Mouse (Mus musculus): ENCODE measurements around the gene Ubap2l.

The Ubap2l gene

DNA sequence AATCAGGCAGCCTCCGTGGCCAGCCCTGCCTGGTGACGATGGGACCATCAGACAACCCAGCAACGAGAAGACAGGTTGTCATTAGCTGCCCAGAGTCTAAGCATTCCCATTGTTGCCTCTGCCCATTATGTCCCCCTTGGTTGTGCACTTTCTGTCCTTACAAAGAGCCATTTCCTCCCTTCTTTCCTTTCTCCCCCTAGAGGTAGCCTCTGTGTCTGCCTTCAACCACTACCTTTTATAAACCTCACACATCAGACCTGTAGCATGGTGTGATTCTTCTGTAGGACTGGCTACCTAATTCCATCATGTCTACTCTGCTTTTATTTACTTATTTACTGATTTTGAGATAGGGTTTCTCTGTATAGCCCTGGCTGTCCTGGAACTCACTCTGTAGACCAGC is 65.2 kb downstream of the Ubap2l start:
- intact Hi-C loops (cut with DNase I), result no loop called here

DNA sequence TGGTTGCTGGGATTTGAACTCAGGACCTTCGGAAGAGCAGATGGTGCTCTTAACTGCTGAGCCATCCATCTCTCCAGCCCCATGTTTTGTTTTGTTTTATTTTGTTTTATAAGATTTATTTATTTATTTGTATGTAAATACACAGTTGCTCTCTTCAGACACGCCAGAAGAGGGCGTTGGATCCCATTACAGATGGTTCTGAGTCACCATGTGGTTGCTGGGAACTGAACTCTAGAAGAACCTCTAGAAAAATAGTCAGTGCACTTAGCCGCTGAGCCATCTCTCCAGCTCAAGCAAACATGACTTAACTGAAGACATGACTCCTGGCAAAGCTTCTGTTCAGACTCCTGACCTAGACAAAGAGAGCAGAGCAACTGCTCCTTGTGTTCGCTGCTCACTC is 70.0 kb downstream of the Ubap2l start:
- intact Hi-C loops (cut with DNase I), result no loop called here

DNA sequence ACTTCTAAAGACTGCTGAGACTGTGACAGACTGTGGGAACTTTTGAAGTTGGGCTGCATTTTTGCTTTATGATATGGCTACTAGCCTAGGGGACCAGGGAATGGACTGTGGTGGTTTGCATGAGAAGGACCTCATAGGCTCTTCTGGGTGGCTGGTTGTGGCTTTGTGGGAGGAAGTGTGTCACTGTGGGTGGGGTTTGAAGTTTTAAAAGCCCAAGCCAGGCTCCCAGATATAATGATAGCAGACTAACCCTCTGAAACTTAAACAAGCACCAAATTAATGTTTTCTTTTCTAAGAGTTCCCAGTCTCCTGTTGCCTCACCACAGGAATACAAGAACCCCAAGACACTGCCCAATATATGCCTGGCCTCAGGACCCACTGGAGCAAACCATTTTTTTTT is 75.6 kb downstream of the Ubap2l start:
- intact Hi-C loops (cut with DNase I), result no loop called here

DNA sequence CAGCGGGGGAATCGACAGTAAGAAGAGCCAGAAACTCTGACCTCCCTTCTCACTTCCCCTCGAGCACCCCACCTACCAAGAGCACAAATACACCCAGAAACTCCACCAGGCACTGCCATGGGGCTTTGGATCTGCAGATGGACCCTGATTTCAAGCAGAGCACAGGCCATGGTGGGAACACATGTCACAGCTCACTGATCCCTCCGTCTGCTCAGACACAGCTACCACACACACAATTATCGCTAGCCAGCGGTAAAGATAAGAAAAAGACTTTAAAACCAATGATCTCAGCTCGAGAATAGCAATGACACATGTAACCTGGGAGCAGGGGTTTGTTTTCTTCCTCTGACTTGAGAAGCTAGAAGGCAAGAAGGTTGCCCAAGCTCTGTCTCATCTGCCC is 83.9 kb downstream of the Ubap2l start:
- intact Hi-C loops (cut with DNase I), result no loop called here

DNA sequence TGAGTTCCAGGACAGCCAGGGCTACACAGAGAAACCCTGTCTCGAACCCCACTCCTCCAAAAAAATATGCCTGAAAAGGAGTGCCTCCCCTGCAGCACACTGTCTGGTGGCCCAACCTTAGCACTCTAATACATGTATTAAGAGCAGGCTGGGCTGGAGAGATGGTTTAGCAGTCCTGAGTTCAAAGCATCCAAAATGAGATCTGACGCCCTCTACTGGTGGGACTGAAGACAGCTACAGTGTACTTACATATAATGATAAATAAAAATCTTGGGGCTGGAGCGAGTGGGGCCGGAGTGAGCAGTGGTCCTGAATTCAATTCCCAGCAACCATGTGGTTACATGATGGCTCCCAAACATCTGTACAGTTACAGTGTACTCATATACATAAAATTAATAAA is 85.5 kb downstream of the Ubap2l start:
- intact Hi-C loops (cut with DNase I), result no loop called here

DNA sequence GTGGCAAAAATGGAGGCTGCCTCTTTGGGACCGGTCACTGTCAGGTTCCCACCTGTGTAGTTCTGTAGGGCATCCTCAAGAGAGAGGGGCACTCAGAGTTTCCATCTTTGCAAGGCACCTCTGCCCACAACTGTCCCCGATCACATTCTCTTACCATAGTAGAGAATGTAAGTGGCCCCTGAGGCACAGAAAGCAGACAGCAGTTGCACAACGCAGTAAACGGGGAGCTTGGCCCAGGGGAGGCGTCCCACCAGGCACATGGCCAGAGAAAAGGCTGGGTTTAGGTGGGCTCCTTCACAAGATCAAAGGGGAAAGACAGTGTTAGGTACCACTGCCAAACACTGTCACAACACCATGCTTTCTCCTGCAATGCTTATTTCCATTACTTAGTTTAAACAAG is 86.5 kb downstream of the Ubap2l start:
- intact Hi-C loops (cut with DNase I), result no loop called here

DNA sequence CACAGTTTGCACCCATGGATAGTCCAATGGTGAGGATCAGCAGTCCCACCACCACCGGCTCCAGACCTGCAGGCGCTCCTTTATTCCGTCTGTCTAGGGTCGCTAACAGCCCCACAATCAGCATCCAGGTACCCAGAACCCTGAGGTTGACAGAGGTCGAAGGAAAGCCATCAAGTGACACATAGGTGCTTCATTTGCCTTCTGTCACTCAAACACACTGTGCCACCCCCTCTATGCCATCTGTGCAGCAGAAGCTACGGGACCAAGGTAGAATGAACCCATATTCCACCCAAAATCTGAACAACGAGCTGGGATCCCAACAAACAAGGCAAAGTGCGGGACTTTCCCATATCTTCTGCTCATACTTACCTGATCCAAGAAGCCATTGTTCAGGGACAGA is 86.9 kb downstream of the Ubap2l start:
- intact Hi-C loops (cut with DNase I), result no loop called here

DNA sequence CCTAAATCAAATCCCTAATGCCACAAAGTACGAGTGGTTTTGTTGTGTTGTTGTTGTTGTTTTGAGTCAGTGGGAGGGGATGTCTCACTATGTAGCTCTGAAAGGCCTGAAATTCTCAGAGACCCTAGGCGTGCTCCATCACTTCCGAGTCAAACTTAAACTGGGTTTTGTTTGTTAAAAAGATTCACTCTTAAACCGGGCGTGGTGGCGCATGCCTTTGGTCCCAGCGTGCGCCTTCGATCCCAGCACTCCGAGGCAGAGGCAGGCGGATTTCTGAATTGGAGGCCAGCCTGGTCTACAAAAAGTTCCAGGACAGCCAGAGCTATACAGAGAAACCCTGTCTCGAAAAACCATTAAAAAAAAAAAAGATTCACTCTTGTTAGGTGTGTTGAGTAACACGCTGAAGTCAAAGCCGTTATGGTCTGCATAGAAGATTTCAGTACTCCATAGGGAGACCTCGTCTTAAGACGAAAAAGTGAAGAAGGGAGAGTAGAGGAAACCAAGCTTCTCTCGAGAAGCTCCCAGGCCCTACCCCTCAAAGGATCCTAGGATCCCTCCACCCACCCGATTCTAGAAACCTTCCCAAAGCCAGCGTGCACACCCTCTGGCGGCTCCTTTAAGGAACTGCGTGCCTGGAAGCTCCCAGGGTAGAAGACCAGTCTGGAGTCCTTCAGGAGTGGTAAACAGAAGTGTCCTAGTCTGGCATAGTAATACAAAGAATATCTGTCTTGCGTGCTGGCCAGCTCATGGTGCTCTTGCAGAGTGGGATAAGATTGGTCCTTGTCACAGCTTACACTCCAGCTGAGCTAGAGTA is 88.3 kb downstream of the Ubap2l start:
- intact Hi-C loops (cut with DNase I), result no loop called here

DNA sequence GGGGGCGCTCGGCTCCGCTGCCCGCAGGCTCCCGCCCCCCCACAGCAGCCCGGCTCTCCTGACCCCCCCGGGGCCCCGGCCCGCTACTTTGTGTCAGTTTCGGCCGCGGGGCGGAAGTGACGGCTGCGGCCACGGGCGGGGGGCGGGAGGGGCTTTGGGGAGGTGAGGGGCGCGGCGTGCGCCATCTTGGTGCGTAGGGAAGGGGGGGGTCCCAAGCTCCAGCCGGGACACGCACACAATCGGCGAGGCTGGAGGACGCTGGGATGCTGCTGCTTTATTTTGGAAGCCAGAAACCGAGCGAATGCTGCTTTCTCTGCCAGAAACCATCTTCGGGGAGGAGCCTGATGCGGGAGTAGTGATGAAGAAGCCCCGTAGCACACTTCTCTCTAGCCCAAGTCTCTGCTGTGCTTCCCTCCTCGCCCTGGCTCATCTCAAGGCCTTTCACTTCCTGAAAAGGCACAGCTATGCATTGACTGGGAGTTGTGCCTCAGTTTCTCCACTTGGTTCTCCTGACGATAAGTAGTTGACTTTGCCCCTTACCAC is 89.1 kb downstream of the Ubap2l start, which contains the start of gene Atp8b2:
Atp8b2 (minus strand) TSS at position 288 of the 543 bp plus-strand sequence.
- intact Hi-C loops (cut with DNase I), result no loop called here

DNA sequence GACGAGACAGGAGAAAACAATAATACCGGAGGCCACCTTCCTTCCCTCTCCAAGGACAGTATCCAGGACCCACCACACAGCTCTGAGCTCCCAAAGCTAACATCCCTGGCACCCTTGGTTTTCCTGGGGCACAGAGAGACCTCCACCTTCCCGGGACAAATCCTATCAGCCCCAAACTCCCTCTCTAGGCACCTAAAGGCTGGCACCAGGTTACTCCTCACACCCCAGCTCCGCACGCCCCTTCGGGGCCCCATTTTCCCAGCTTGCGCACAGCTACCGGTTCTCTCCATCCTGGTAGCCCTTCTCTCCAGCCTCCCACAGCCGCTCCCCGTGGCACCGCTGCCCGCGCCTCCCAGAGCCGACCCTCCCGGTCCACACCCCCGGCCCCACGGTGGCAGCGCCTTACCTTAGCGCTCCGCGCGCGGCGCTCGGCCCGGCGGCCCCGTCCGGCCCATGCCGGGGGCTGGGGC is 89.6 kb downstream of the Ubap2l start:
- intact Hi-C loops (cut with DNase I), result no loop called here

DNA sequence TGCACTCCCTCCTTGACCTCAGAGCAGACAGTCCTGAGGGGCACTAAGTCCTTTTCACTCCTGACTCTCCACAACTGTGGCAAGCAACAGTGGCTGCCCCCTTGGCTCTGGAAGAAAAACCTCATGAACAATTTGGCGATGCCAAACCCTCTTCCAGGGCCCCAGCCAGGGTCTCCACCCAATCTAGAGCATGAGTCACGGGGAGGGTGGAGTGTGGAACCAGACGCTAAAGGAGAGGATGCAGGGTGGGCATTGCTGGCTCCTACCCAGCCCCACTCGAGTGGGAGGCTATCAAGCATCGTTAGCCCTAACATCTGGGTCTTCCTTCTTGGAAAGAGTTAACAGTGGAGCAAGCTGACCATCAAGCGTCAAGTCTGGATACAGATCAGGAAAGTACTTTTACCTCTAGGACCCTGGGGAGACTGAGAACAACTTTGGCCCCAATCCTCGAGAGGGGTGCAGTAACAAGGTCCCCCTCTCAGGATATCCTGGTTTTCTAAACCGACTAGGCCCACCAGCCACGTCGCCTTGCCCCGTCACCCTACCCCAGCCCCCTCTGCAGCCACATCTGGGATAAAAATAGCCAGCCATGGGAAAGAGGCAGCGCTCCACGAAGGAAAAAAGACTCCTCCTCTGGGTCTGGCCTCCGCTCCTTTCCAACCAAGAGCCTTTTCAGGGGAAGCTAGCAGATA is 90.2 kb downstream of the Ubap2l start:
- intact Hi-C loops (cut with DNase I), result no loop called here

DNA sequence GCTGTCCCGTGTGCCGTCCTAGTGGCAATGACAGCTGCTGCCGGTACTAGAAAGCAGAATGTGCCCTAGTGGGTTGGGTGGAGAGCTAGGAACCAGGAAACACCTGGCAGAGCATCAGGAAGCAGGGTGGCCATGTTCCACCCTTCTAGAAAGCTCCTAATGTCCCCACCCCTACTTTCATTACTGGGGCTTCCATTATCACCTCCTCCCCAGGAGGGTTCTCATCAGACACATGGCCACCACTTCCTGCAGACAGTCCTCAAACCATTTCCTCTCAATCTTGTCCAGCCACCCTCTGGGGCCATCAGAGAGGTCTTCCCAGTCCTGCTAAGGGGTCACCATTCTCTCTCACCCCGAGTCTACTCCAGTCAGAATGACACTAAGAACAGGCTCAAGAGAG is 91.0 kb downstream of the Ubap2l start:
- intact Hi-C loops (cut with DNase I), result no loop called here

DNA sequence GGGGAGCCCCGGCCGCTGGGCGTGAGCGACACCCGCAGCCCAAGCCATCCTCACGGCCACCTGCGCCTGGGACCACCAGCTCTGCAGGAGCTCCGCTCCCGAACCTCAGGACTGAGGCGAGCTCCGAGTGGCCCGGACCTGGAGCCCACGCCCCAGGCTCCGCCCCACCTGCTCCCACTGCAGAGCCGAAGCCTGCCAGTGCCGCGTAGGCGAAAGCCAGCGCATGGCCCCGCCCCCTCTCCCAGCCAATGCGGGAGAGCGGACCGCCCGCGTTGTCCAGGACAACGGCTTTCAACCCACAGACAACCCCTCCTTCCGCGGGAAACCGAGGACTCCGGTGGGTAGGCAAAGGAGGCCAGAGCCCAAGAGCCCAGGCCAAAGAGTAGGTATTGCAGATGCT is 92.0 kb downstream of the Ubap2l start:
- intact Hi-C loops (cut with DNase I), result no loop called here

DNA sequence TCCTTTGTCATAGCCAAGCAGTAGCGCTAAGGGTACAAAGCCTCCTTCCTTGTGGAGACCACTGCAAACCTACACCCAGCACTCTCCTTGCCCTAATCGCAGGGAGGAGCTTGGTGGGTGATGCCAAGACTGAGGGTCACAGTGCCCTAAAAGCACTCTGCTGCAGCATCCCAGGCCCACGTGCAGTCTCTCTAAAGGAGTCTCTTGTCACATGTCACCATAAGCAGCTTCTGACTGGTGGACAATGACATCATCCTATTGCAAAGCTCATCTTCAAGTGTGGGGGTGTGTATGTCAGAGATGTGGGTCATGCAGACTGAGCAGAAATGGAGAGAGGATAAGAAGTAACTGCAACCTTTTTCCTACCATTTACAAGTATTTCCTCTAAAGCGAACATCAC is 93.0 kb downstream of the Ubap2l start:
- intact Hi-C loops (cut with DNase I), result no loop called here

DNA sequence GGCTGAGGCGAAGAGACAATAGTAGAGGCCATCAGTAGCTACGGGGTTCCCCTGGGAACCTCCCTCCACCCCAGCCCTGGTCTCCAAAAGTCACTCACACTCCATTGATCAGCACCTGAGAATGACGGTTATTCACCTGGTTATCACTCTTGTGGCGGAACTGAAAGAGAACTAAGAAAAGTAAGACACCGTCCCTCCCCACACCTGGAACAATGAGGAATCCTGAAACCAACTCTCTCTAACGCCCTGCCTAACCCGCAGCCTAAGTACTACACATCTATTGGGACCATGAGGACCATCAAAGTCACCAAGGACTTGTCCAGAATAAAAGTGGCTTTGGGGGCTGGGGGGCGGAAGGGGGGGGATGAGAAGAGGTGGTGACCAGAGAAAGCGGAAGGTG is 94.5 kb downstream of the Ubap2l start:
- intact Hi-C loops (cut with DNase I), result no loop called here

DNA sequence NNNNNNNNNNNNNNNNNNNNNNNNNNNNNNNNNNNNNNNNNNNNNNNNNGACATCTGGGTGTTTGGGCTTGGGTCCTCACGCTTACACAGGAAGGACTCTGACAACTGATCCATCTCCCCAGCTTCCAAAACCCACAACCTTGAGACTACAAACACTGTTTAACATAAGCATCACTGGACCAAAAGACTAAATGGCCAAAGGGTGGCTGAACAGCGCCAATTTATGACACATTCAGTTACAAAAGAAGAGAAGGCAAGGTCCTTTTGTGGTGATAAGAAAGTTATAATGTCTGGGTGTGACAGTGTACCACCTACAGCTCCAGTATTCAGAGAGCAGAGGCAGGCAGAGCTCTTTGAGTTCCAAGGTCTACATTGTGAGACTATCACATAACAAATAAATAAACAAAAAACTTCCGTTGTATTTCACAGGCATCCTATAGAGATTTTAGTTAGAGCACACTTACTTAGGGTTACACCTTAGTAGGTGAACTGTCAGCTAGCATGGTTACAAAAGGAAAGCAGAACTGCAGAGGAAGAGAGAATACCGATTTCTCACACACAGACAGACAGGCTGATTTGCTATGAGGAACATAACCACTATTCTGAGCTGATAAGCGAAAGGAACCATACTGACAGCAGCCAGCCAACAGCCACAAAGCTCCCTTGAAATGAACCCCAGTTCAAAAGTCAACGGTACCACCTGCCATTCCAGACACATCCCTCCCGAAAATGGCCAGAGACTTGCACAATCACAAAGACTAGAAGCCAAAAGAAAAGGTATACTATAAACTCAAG is 96.1 kb downstream of the Ubap2l start:
- intact Hi-C loops (cut with DNase I), result no loop called here

DNA sequence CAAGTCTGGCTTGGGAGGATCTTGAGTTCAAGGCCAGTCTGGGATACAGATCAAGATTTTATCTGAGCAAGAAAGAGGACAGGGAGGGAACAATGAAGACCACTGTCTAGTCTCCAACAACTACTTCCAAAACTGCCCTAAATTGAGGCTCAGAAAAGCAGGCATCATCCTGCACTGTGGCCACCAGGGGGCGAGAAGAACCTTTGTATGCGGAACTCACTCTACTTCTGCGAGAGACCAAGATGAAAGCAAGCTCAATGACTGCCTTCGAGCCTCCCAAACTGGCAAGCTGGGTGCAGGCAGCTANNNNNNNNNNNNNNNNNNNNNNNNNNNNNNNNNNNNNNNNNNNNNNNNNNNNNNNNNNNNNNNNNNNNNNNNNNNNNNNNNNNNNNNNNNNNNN is 99.0 kb downstream of the Ubap2l start:
- intact Hi-C loops (cut with DNase I), result loop anchor here (5.0 kb wide), 2 partner anchors 109 to 124 kb away; no protein-coding TSS in a partner anchor

Measured in adrenal gland (tissue).